Mouse (Mus musculus) spleen, adult 12 weeks (tissue): Measurements from ENCODE around the gene Gpr39.

Experiments used
- DNase-seq: peaks from one replicate; pipeline ENCODE4 v3.0.0; 2022; ENCODE audit warnings: low spot score

Gpr39 gene

GRCm38 (mm10) chr1:125701101-125701590, 24.4 kb downstream of the Gpr39 start:
- no peak for DNase-seq

GRCm38 (mm10) chr1:125701773-125702172, 25.0 kb downstream of the Gpr39 start:
- no peak for DNase-seq

GRCm38 (mm10) chr1:125702326-125702725, 25.5 kb downstream of the Gpr39 start:
- DNase-seq = no peak

- no peak for DNase-seq
Observed at GRCm38 (mm10) chr1:125705412-125705811, 28.6 kb downstream of the Gpr39 start.

GRCm38 (mm10) chr1:125715286-125715685, 38.5 kb downstream of the Gpr39 start:
- no peak for DNase-seq

- DNase-seq = no peak
Observed at GRCm38 (mm10) chr1:125716241-125716640, 39.4 kb downstream of the Gpr39 start.

GRCm38 (mm10) chr1:125717906-125718305, 41.1 kb downstream of the Gpr39 start:
- DNase-seq = no peak

GRCm38 (mm10) chr1:125719127-125719526, 42.3 kb downstream of the Gpr39 start:
- DNase-seq = no peak

GRCm38 (mm10) chr1:125721104-125721758, 44.4 kb downstream of the Gpr39 start:
- no peak for DNase-seq

GRCm38 (mm10) chr1:125724304-125724703, 47.5 kb downstream of the Gpr39 start:
- no peak for DNase-seq

- no peak for DNase-seq
Observed at GRCm38 (mm10) chr1:125729025-125729565, 52.3 kb downstream of the Gpr39 start.

GRCm38 (mm10) chr1:125729731-125730536, 53.1 kb downstream of the Gpr39 start:
- DNase-seq = no peak

GRCm38 (mm10) chr1:125730537-125730880, 53.7 kb downstream of the Gpr39 start:
- DNase-seq = no peak

GRCm38 (mm10) chr1:125731854-125732253, 55.1 kb downstream of the Gpr39 start:
- no peak for DNase-seq

GRCm38 (mm10) chr1:125744766-125745165, 68.0 kb downstream of the Gpr39 start:
- DNase-seq = no peak

GRCm38 (mm10) chr1:125755335-125755996, 78.7 kb downstream of the Gpr39 start:
- no peak for DNase-seq

GRCm38 (mm10) chr1:125759972-125760695, 83.3 kb downstream of the Gpr39 start:
- no peak for DNase-seq

GRCm38 (mm10) chr1:125760696-125761025, 83.9 kb downstream of the Gpr39 start:
- DNase-seq = no peak

- no peak for DNase-seq
Observed at GRCm38 (mm10) chr1:125762076-125762475, 85.3 kb downstream of the Gpr39 start.

GRCm38 (mm10) chr1:125789804-125790203, 113.0 kb downstream of the Gpr39 start:
- no peak for DNase-seq

GRCm38 (mm10) chr1:125800506-125800905, 123.7 kb downstream of the Gpr39 start:
- DNase-seq = no peak

- DNase-seq = no peak
Observed at GRCm38 (mm10) chr1:125808426-125808825, 131.6 kb downstream of the Gpr39 start.
